8 mouse cellular contexts compared by ENCODE assay signal in the genomic region with DNA sequence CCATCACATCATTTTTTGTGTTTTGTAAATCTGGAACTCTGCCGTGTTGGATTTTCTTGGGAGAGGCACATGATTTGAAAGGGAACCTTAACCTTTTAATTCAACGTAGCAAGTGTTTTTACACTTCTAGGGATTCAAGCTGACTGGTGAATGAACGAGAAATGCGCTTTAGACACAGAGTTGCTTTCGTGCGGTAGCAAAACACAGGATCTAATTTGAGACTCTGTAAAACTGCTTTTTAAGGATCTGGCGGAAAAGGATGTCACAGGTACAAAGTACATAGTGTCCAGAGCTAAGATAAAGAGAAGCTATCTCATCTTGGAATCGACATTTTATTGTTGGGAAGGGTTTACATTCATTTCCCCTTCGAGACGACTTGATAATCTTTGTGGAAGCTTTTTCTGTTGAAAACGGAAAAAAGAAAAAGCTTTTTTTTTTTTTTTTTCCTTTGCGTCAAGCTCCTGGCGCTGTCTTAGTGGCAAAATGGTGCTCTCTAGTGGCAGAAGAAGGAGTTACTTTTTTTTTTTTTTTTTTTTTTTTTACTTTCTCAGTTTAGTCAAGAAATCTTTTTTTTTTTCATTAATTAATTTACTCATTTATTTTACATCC. TPM values are rescaled to one million over a fixed set of nuclear protein-coding genes. Genes with fewer than 3 reads are reported as not detected.
A peak's percentile ranks its signal among the peaks of the same experiment; 100 is the strongest.
DNase-seq lines count a peak whose midpoint lies in the region; ATAC-seq lines count a peak whose summit lies in the region.

No protein-coding gene starts in this region.

- H3K27ac ChIP-seq in heart, embryonic 15.5 days, result 0 out of 2 replicates have a peak overlapping the region, but pooled peaks have one; percentile 20
- no peak overlapping the region; the same call in 1 of the 2 replicates for H3K27ac ChIP-seq in forebrain, embryonic 10.5 days
- H3K27ac ChIP-seq in liver, embryonic 12.5 days, result no peak overlapping the region

- H3K4me2 ChIP-seq in heart, embryonic 15.5 days, result peak overlapping the region; percentile 56
- peak overlapping the region; percentile 29 for H3K4me2 ChIP-seq in liver, embryonic 12.5 days

- H3K27me3 ChIP-seq in heart, embryonic 15.5 days, result no peaks in the 10 kb centered on the region; the same call in 1 of the 2 replicates
- H3K27me3 ChIP-seq in forebrain, embryonic 10.5 days (ENCODE audit: poor library complexity, severe bottlenecking), result no peaks in the 10 kb centered on the region
- H3K27me3 ChIP-seq in liver, embryonic 12.5 days (replicated peaks), result no peaks in the 10 kb centered on the region

- no peaks in the 10 kb centered on the region for H3K9me3 ChIP-seq in heart, embryonic 15.5 days (replicated peaks)
- H3K9me3 ChIP-seq in forebrain, embryonic 10.5 days, result no peaks in the 10 kb centered on the region
- H3K9me3 ChIP-seq in liver, embryonic 12.5 days (replicated peaks), result no peaks in the 10 kb centered on the region

- WGBS in heart, embryonic 15.5 days, result 15% methylated on average over 13 of the region's 13 CpGs
- 28% methylated on average over 13 of the region's 13 CpGs for WGBS in forebrain, embryonic 10.5 days
- 19% methylated on average over 13 of the region's 13 CpGs for WGBS in liver, embryonic 12.5 days (ENCODE audit: insufficient replicate concordance)

- no peak for DNase-seq in heart, adult 18-20 months
- peak; percentile 16 for DNase-seq in ES-CJ7 (ENCODE audit: low read depth, low spot score)
- DNase-seq in forebrain, embryonic 10.5 days (ENCODE audit: extremely low spot score, low spot score), result no peak
- no peak for DNase-seq in spleen, postnatal 10 days (ENCODE audit: low spot score in 2 of 2)
- no peak for DNase-seq in adrenal gland, postnatal 25 days
- no peak for DNase-seq in left cerebral cortex, postnatal 4 days

- ATAC-seq in heart, embryonic 15.5 days (replicated peaks; ENCODE audit: insufficient number of reproducible peaks, insufficient read depth, low FRiP score, low read depth), result no peak
- no peak for ATAC-seq in liver, embryonic 12.5 days

- peak overlapping the region; percentile 35 for H3K4me3 ChIP-seq in heart, embryonic 15.5 days
- H3K4me3 ChIP-seq in forebrain, embryonic 10.5 days, result peak overlapping the region; percentile 24; the same call in 1 of the 2 replicates
- H3K4me3 ChIP-seq in liver, embryonic 12.5 days, result no peak overlapping the region

- H3K4me1 ChIP-seq in heart, embryonic 15.5 days (replicated peaks), result no peaks in the 10 kb centered on the region
- peaks cover 13% of the 10 kb centered on the region for H3K4me1 ChIP-seq in forebrain, embryonic 10.5 days
- no peaks in the 10 kb centered on the region for H3K4me1 ChIP-seq in liver, embryonic 12.5 days

- no peaks in the 10 kb centered on the region for H3K36me3 ChIP-seq in heart, embryonic 15.5 days
- H3K36me3 ChIP-seq in forebrain, embryonic 10.5 days (replicated peaks), result no peaks in the 10 kb centered on the region
- H3K36me3 ChIP-seq in liver, embryonic 12.5 days, result no peaks in the 10 kb centered on the region

- intact Hi-C loops in left cerebral cortex, postnatal 4 days (cut with DNase I), result loop anchor here (5.0 kb wide), 1 partner anchor 580 kb away; the partner anchor contains the start of gene Klhdc10

- H3K9ac ChIP-seq in heart, embryonic 15.5 days, result 0 out of 2 replicates have a peak overlapping the region, but pooled peaks have one; percentile 25
- H3K9ac ChIP-seq in liver, embryonic 12.5 days, result no peak overlapping the region

RNA-seq across cellular contexts. Expression of gene Klf14, which starts 23.6 kb away (rescaled TPM):
- polyA plus RNA-seq in heart, embryonic 15.5 days (2015; fragmentation: Nextera tagmentation; extraction: Ambion mirVana), result 1.8 and 2.7 TPM in 2 replicates
- total RNA-seq in heart, adult 18-20 months (2021), result under 1 TPM; 0.18 to 0.22 TPM
- polyA plus RNA-seq in forebrain, embryonic 10.5 days (2016; fragmentation: Nextera tagmentation; extraction: Ambion mirVana), result 0.51 and 0.54 TPM in 2 replicates
- 0.60 and 0.72 TPM in 2 replicates for polyA plus RNA-seq in liver, embryonic 12.5 days (2016; fragmentation: Nextera tagmentation; extraction: Ambion mirVana)
- not detected in 2 replicates for total RNA-seq in adrenal gland, postnatal 25 days (2021)
- under 1 TPM; 0.16 to 0.36 TPM for total RNA-seq in left cerebral cortex, postnatal 4 days (2021)
